Comparison of ENCODE assay signal across 8 mouse cellular contexts in genomic region chr5:143463671-143464070, GRCm38 (mm10). TPM values are rescaled to one million over a fixed set of nuclear protein-coding genes. Genes with fewer than 3 reads are reported as not detected.
DNase-seq lines count a peak whose midpoint lies in the region; ATAC-seq lines count a peak whose summit lies in the region.

No protein-coding gene starts in this region.

- 76% methylated on average over 11 of the region's 11 CpGs for WGBS in heart, embryonic 14.5 days
- 82% methylated on average over 11 of the region's 11 CpGs for WGBS in hindbrain, embryonic 14.5 days
- 83% methylated on average over 11 of the region's 11 CpGs for WGBS in midbrain, embryonic 14.5 days

- H3K9me3 ChIP-seq in heart, embryonic 14.5 days (ENCODE audit: control insufficient read depth, low read length), result no peaks in the 10 kb centered on the region
- H3K9me3 ChIP-seq in hindbrain, embryonic 14.5 days (ENCODE audit: control insufficient read depth, low read length), result no peaks in the 10 kb centered on the region
- no peaks in the 10 kb centered on the region for H3K9me3 ChIP-seq in midbrain, embryonic 14.5 days (ENCODE audit: control insufficient read depth, low read length)

- peak overlapping the region; percentile 66 to 74 for H3K4me3 ChIP-seq in heart, embryonic 14.5 days (ENCODE audit: control insufficient read depth in 1 of 2, insufficient read depth in 1 of 2, low read depth in 1 of 2, low read length in 2 of 2)
- H3K4me3 ChIP-seq in brown adipose tissue, adult 24 weeks (ENCODE audit: insufficient read depth, low read depth, low read length), result peak overlapping the region; percentile 65
- H3K4me3 ChIP-seq in hindbrain, embryonic 14.5 days (replicated peaks; ENCODE audit: low read length), result peak overlapping the region; percentile 66
- peak overlapping the region; percentile 78 for H3K4me3 ChIP-seq in midbrain, embryonic 14.5 days (replicated peaks; ENCODE audit: low read depth, low read length)

- no peak for DNase-seq in heart, adult 8-10 months (ENCODE audit: low spot score)
- no peak for DNase-seq in hindbrain, embryonic 14.5 days (ENCODE audit: low spot score)
- DNase-seq in midbrain, embryonic 14.5 days, result peak; percentile 0
- DNase-seq in right cerebral cortex, postnatal 36 days (ENCODE audit: low spot score in 2 of 2), result no peak
- DNase-seq in embryo, embryonic 10.5 days (ENCODE audit: low spot score), result no peak
- DNase-seq in left cerebral cortex, postnatal 14 days (ENCODE audit: low spot score in 2 of 2), result no peak

- ATAC-seq in heart, embryonic 14.5 days (ENCODE audit: insufficient number of reproducible peaks, insufficient read depth, low FRiP score, low read depth), result no peak
- no peak for ATAC-seq in hindbrain, embryonic 14.5 days (ENCODE audit: low FRiP score)
- no peak for ATAC-seq in midbrain, embryonic 14.5 days (ENCODE audit: low FRiP score, low TSS enrichment)

- no peaks in the 10 kb centered on the region for H3K27me3 ChIP-seq in heart, embryonic 14.5 days (ENCODE audit: control insufficient read depth, insufficient read depth, low read length)
- no peaks in the 10 kb centered on the region for H3K27me3 ChIP-seq in hindbrain, embryonic 14.5 days (ENCODE audit: control insufficient read depth, insufficient read depth, low read length)
- H3K27me3 ChIP-seq in midbrain, embryonic 14.5 days (ENCODE audit: control insufficient read depth, insufficient read depth, low read length), result no peaks in the 10 kb centered on the region

- H3K4me2 ChIP-seq in heart, embryonic 14.5 days (ENCODE audit: low read length), result peak overlapping the region; percentile 88
- H3K4me2 ChIP-seq in hindbrain, embryonic 14.5 days (replicated peaks), result peak overlapping the region; percentile 80
- peak overlapping the region; percentile 83 for H3K4me2 ChIP-seq in midbrain, embryonic 14.5 days (ENCODE audit: low read length)

- peaks cover 20% of the 10 kb centered on the region for H3K36me3 ChIP-seq in heart, embryonic 14.5 days (ENCODE audit: control insufficient read depth, insufficient read depth, low read length)
- peaks cover 17% of the 10 kb centered on the region for H3K36me3 ChIP-seq in hindbrain, embryonic 14.5 days (replicated peaks; ENCODE audit: control insufficient read depth, insufficient read depth)
- H3K36me3 ChIP-seq in midbrain, embryonic 14.5 days (ENCODE audit: control insufficient read depth, insufficient read depth, low read length), result peaks cover 17% of the 10 kb centered on the region

- peak overlapping the region in 1 of 2 experiments; percentile 60; a peak in 1 of 4 replicates for H3K27ac ChIP-seq in heart, embryonic 14.5 days (replicated peaks in 1 of 2; ENCODE audit: control insufficient read depth in 1 of 2, insufficient read depth in 1 of 2, low read depth in 2 of 2, low read length in 2 of 2)
- H3K27ac ChIP-seq in brown adipose tissue, adult 24 weeks (replicated peaks; ENCODE audit: low read depth, low read length), result no peak overlapping the region
- H3K27ac ChIP-seq in hindbrain, embryonic 14.5 days, result peak overlapping the region; percentile 73
- H3K27ac ChIP-seq in midbrain, embryonic 14.5 days (replicated peaks; ENCODE audit: low read depth, low read length), result peak overlapping the region; percentile 77; the same call in 1 of the 2 replicates

- peaks cover 3 to 13% of the 10 kb centered on the region in 2 experiments; a peak in 2 of 4 replicates for H3K4me1 ChIP-seq in heart, embryonic 14.5 days (ENCODE audit: control insufficient read depth in 2 of 2, insufficient read depth in 2 of 2, low read length in 2 of 2)
- H3K4me1 ChIP-seq in brown adipose tissue, adult 24 weeks (ENCODE audit: control insufficient read depth, insufficient read depth, insufficient read length, low read length), result peaks cover 3% of the 10 kb centered on the region; the same call in 1 of the 2 replicates
- peaks cover 14% of the 10 kb centered on the region for H3K4me1 ChIP-seq in hindbrain, embryonic 14.5 days (replicated peaks; ENCODE audit: control insufficient read depth, insufficient read depth, low read length)
- peaks cover 15% of the 10 kb centered on the region for H3K4me1 ChIP-seq in midbrain, embryonic 14.5 days (ENCODE audit: control insufficient read depth, insufficient read depth, low read length)

- peak overlapping the region; percentile 80 for H3K9ac ChIP-seq in heart, embryonic 14.5 days (ENCODE audit: low read length)
- peak overlapping the region; percentile 76 for H3K9ac ChIP-seq in hindbrain, embryonic 14.5 days
- peak overlapping the region; percentile 78 for H3K9ac ChIP-seq in midbrain, embryonic 14.5 days (replicated peaks; ENCODE audit: low read length)

- intact Hi-C loops in left cerebral cortex, postnatal 14 days (cut with DNase I), result loop anchor here (5.0 kb wide), 1 partner anchor 61 kb away; the partner anchor contains the start of gene Kdelr2

RNA-seq across cellular contexts. Expression of gene Daglb, which starts 0.7 kb away (rescaled TPM):
- 10.8 TPM in 2 replicates for polyA plus RNA-seq in heart, embryonic 14.5 days (2014; fragmentation: Nextera tagmentation; extraction: Ambion mirVana)
- total RNA-seq in heart, adult 8-10 months (2022), result 1 to 10 TPM; 8.1 to 9.3 (median 8.8) TPM
- polyA plus RNA-seq in brown adipose tissue, adult 24 weeks (2012; ENCODE audit: insufficient read depth, insufficient read length, missing spikeins), result 3.7 and 4.8 TPM in 2 replicates
- polyA plus RNA-seq in hindbrain, embryonic 14.5 days (2014; fragmentation: Nextera tagmentation; extraction: Ambion mirVana), result 17.1 and 17.5 TPM in 2 replicates
- 17.6 and 17.8 TPM in 2 replicates for polyA plus RNA-seq in midbrain, embryonic 14.5 days (2014; fragmentation: Nextera tagmentation; extraction: Ambion mirVana)
- 10 to 100 TPM; 24.8 to 25.7 TPM for total RNA-seq in left cerebral cortex, postnatal 14 days (2021)
